Mouse (Mus musculus): ENCODE measurements at regions not wholly inside any gene's neighbourhood (a gene's known extent, or its start where the extent isn't known, plus 50 kb on each side); places are given as distances from the start of the nearest gene placed in this dataset.

DNA sequence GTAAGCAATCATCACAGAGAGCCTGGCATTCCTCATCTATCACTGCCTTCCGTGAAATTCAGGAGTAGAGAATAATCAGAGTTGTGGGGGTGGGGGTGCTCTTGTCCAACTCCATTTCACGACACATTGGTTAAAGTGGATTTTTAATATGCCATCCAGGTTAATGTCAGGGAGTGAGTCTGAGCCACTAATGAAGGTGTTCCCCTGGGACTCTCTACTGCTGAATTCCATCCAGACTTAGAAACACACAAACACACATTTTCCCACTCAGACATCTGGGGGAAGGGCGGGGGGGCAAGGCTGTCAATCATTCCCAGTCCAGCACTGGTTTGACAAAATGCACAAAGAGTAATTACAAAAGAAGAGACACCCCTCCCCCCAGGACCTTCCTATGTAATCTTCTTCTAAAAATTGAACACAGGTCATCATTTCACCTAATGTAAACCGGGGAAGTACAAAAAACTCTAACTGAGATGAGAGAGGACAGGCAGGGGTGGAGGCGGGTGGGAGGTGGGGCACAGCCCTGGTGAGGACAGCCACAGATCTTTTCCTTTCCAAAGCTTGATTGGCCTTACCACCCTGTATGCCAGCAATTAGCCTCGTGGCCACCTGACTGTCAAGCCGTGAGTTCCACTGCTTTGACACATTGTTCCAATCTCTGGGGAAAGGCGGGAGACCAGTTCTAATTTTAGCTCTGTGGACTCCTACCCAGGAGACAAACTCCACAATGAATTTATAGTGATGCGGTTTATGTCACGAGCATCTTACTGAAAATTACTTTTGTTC, 76.5 kb upstream of the Bach2 start:
- 35% methylated on average over 10 of the region's 10 CpGs for WGBS
- Histone ChIP-seq H3K4me3 (replicated peaks; ENCODE audit: low read length) (no peak overlapping the region), H3K9ac (no peak overlapping the region), H3K9me3 (ENCODE audit: control insufficient read depth, low read length) (no peaks in the 10 kb centered on the region), H3K27ac (peak overlapping the region; percentile 35), H3K36me3 (replicated peaks; ENCODE audit: control insufficient read depth, insufficient read depth) (no peaks in the 10 kb centered on the region), H3K4me2 (replicated peaks) (no peak overlapping the region), H3K27me3 (ENCODE audit: control insufficient read depth, insufficient read depth, low read length) (no peaks in the 10 kb centered on the region), H3K4me1 (replicated peaks; ENCODE audit: control insufficient read depth, insufficient read depth, low read length) (peaks cover 13% of the 10 kb centered on the region; the same call in 1 of the 2 replicates)
- ATAC-seq (ENCODE audit: low FRiP score) (peak; percentile 31; the same call in 1 of the 2 replicates), DNase-seq (ENCODE audit: low spot score) (no peak)

DNA sequence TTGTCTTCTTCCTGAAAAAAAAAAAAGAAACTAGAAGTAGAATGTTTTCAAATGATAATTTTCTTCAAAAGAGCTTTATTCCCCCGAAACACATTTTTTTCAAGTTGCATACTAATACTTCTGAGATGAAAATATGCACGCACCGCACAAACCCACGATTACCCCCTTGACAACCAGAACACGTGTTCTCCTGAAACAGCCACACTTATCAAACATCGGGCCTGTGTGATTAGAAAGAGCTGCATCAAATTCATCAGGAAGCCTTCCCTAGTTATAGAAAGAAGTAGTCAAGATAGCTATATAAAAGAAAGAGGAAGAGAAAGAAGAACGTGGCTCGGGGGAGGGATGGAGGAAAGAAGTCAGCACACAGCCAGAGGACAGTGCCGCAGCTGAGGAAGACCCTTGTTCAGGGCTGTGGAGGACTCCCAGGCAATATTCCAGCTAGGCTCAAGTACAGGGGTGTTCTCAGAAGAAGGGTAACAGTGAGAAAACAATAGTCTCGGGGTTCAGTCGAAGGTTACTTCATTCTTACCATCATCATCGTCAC, 75.8 kb upstream of the Bach2 start:
- Histone ChIP-seq H3K4me3 (replicated peaks; ENCODE audit: low read length) (no peak overlapping the region), H3K9ac (no peak overlapping the region), H3K27ac (no peak overlapping the region), H3K36me3 (replicated peaks; ENCODE audit: control insufficient read depth, insufficient read depth) (no peaks in the 10 kb centered on the region), H3K4me1 (replicated peaks; ENCODE audit: control insufficient read depth, insufficient read depth, low read length) (peaks cover 13% of the 10 kb centered on the region; the same call in 1 of the 2 replicates), H3K4me2 (replicated peaks) (no peak overlapping the region), H3K9me3 (ENCODE audit: control insufficient read depth, low read length) (no peaks in the 10 kb centered on the region), H3K27me3 (ENCODE audit: control insufficient read depth, insufficient read depth, low read length) (no peaks in the 10 kb centered on the region)
- ATAC-seq (ENCODE audit: low FRiP score) (no peak), DNase-seq (ENCODE audit: low spot score) (no peak)
- WGBS = 86% methylated on average over 12 of the region's 12 CpGs

DNA sequence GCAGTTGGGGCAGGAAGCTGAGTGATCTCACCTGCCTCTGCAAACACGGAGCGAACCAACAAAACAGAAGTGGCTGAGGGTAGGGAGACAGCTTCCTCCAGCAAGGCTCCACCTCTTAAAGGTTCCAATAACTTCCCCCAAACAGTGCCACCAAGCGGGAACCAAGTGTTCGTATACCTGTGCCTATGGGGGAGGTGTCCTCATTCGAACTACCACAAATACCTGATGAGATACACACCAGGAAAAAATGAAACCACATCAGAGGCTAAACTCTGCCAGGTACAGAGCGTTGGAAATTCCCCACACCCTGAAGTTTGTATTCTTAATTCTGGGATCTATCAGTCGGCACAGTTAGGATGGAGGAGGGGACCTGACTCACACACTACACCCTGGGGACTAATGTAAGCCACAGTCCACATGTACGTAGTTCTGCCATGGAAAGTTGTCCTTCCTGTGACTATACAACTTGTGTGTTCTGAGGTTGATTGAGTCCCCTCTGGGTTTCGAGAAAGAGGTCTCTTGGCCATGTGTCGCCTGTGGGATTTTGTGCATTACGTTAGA, 74.4 kb upstream of the Bach2 start:
- Histone ChIP-seq H3K36me3 (replicated peaks; ENCODE audit: control insufficient read depth, insufficient read depth) (no peaks in the 10 kb centered on the region), H3K4me3 (replicated peaks; ENCODE audit: low read length) (no peak overlapping the region), H3K9me3 (ENCODE audit: control insufficient read depth, low read length) (no peaks in the 10 kb centered on the region), H3K27ac (no peak overlapping the region), H3K4me1 (replicated peaks; ENCODE audit: control insufficient read depth, insufficient read depth, low read length) (peaks cover 13% of the 10 kb centered on the region; the same call in 1 of the 2 replicates), H3K9ac (no peak overlapping the region), H3K27me3 (ENCODE audit: control insufficient read depth, insufficient read depth, low read length) (no peaks in the 10 kb centered on the region), H3K4me2 (replicated peaks) (no peak overlapping the region)
- 94% methylated on average over 11 of the region's 11 CpGs for WGBS
- no peak for DNase-seq (ENCODE audit: low spot score)
- ATAC-seq (ENCODE audit: low FRiP score) = no peak

DNA sequence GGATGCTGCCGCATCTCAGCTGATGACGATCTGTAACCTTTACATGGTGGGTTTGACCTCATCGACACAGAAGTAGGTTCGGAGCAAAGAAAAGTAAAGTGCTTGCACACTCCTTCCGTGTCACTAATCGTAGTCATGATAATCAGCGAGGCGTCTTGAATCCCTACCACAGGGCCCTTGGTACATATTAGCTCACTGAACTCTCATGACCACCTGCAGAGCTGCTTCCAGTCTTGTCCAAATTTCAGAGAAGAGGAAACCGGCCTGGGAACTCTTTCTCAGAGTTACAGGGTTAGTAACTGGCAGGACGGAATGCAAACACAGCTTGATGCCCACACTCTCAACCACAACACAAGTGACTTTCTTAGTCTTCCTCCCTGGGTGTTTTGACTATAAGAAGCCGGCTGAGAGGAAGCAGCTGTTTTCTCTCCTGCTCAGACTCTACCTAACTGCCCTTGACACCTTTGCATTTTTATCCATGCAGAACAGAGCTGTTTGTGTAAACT, 73.8 kb upstream of the Bach2 start:
- 76% methylated on average over 11 of the region's 11 CpGs for WGBS
- ATAC-seq (ENCODE audit: low FRiP score) (no peak), DNase-seq (ENCODE audit: low spot score) (no peak)
- H3K4me2 ChIP-seq (replicated peaks) = no peak overlapping the region
- H3K36me3 ChIP-seq (replicated peaks; ENCODE audit: control insufficient read depth, insufficient read depth) = no peaks in the 10 kb centered on the region
- no peaks in the 10 kb centered on the region for H3K9me3 ChIP-seq (ENCODE audit: control insufficient read depth, low read length)
- no peak overlapping the region for H3K4me3 ChIP-seq (replicated peaks; ENCODE audit: low read length)
- peaks cover 13% of the 10 kb centered on the region; the same call in 1 of the 2 replicates for H3K4me1 ChIP-seq (replicated peaks; ENCODE audit: control insufficient read depth, insufficient read depth, low read length)
- H3K9ac ChIP-seq = no peak overlapping the region
- no peaks in the 10 kb centered on the region for H3K27me3 ChIP-seq (ENCODE audit: control insufficient read depth, insufficient read depth, low read length)
- no peak overlapping the region for H3K27ac ChIP-seq

DNA sequence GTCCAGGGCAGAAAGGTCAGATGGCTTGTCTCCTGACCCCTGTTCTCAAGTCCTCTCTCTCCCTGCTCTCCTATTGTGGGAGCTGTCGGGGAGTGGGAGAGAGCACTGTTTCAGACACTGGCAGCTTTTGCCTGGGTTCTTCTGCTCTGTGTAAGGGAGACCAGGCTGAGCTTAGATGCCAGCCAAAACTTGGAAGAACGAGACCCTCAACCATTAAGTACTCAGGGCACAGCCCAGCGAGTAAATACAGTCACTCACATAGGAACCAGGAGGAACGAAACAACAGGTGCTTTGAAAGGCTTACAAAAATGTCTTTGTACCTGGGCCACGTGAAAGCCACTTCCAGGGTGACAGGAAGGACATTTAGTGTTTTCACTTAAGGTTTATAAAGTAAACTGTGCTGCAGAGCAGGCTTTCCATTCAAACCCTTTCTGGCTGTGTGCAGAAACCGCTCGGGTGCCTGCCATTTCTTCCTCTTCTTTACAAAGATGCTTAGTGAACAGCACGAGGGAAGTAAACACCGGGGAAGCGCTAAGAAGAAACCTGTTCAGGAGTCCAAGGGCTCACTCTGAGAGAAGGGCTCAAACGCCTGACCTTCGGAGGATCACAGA, 72.6 kb upstream of the Bach2 start:
- 59% methylated on average over 12 of the region's 12 CpGs for WGBS
- Histone ChIP-seq H3K4me1 (replicated peaks; ENCODE audit: control insufficient read depth, insufficient read depth, low read length) (peaks cover 13% of the 10 kb centered on the region; the same call in 1 of the 2 replicates), H3K4me2 (replicated peaks) (no peak overlapping the region), H3K27ac (no peak overlapping the region), H3K9me3 (ENCODE audit: control insufficient read depth, low read length) (no peaks in the 10 kb centered on the region), H3K27me3 (ENCODE audit: control insufficient read depth, insufficient read depth, low read length) (no peaks in the 10 kb centered on the region), H3K4me3 (replicated peaks; ENCODE audit: low read length) (no peak overlapping the region), H3K9ac (no peak overlapping the region), H3K36me3 (replicated peaks; ENCODE audit: control insufficient read depth, insufficient read depth) (no peaks in the 10 kb centered on the region)
- ATAC-seq (ENCODE audit: low FRiP score) (no peak), DNase-seq (ENCODE audit: low spot score) (no peak)

DNA sequence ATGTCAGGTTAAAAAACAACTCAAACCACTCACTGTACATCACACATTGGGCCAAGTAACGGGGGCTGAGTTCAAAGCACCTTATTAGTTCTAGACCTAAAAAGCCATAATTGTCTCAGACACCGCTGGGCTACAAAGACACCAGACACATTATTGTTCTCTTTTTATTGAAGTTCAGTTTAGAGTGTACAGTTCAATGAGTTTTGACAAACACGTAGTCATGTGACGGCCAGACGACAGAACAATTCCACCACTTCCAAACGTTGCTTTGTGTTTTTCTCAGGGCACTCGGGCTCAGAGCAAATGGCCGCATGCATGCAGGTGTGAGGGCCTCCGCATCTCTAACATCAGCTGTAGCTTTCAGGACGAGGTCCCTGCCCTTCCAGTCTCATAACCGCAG, 71.5 kb upstream of the Bach2 start:
- H3K9me3 ChIP-seq (ENCODE audit: control insufficient read depth, low read length) = no peaks in the 10 kb centered on the region
- ATAC-seq (ENCODE audit: low FRiP score) (no peak), DNase-seq (ENCODE audit: low spot score) (no peak)

DNA sequence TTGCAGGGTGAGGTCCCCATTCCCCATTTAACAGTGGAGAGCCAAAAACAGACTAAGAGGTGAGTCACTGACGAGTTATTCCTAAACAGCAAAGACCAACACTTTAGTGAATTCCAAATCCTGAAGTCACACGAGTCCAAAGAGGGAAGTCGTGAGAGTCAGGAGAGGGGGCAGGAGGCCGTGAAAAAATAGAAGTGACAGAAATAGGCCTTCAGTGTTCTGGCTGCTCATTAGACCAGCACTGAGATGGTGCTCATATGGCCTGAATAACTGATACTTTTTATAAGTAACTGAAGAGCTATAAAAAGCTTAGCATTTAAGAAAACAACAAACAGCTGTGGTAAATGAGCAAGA, 68.5 kb upstream of the Bach2 start:
- no peaks in the 10 kb centered on the region for H3K36me3 ChIP-seq (replicated peaks; ENCODE audit: control insufficient read depth, insufficient read depth)
- H3K4me1 ChIP-seq (replicated peaks; ENCODE audit: control insufficient read depth, insufficient read depth, low read length) = no peaks in the 10 kb centered on the region
- no peak for ATAC-seq (ENCODE audit: low FRiP score)
- WGBS = 74% methylated on average over 4 of the region's 4 CpGs
- no peak overlapping the region for H3K9ac ChIP-seq
- no peak overlapping the region for H3K4me3 ChIP-seq (replicated peaks; ENCODE audit: low read length)
- H3K9me3 ChIP-seq (ENCODE audit: control insufficient read depth, low read length) = no peaks in the 10 kb centered on the region
- no peaks in the 10 kb centered on the region for H3K27me3 ChIP-seq (ENCODE audit: control insufficient read depth, insufficient read depth, low read length)
- H3K27ac ChIP-seq = no peak overlapping the region
- no peak for DNase-seq (ENCODE audit: low spot score)
- H3K4me2 ChIP-seq (replicated peaks) = no peak overlapping the region

More for the DNA sequence above, 71.5 kb upstream of the Bach2 start:
- H3K36me3 ChIP-seq (replicated peaks; ENCODE audit: control insufficient read depth, insufficient read depth) = no peaks in the 10 kb centered on the region
- H3K27ac ChIP-seq = no peak overlapping the region
- no peak overlapping the region for H3K4me3 ChIP-seq (replicated peaks; ENCODE audit: low read length)
- H3K27me3 ChIP-seq (ENCODE audit: control insufficient read depth, insufficient read depth, low read length) = no peaks in the 10 kb centered on the region
- 47% methylated on average over 11 of the region's 11 CpGs for WGBS
- no peak overlapping the region for H3K4me2 ChIP-seq (replicated peaks)
- H3K9ac ChIP-seq = no peak overlapping the region
- H3K4me1 ChIP-seq (replicated peaks; ENCODE audit: control insufficient read depth, insufficient read depth, low read length) = 0 out of 2 replicates have a peak, but pooled peaks cover 2% of the 10 kb centered on the region

DNA sequence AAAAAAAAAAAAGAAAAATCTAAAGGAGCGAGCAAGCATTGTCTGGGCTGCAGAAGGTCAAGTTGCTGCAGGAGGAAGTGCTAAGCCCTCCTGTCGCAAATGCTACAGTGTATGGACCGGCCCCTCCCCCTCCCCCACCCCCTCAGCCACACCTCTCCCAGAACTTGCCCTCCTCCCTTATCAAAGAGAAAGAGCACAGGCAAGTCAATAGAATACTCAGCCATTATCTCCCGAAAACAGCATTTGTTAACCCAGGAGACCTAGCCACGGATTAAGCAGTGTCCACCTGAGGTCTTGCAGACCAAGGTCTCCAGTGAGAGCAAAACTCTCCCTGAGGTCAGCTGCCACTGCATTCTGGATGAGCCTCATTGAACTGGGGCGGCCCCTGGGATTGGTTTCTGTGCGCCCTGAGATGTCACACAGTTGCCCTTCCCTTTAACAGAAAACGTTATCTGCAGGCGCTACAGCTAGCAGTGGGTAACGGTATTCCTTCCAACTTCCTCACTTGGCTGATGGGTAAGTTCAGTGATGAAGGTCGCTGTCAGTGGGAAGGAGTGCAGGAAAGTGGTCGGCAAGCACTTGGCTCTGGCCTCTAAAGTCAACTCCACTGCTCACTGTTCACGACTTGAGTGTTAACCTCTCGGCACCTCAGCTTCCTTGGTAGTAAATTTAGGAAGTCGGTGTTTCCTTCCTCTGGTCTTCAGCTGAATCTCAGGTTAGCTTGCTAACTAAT, 68.0 kb upstream of the Bach2 start:
- Histone ChIP-seq H3K27ac (no peak overlapping the region), H3K9me3 (ENCODE audit: control insufficient read depth, low read length) (no peaks in the 10 kb centered on the region), H3K27me3 (ENCODE audit: control insufficient read depth, insufficient read depth, low read length) (no peaks in the 10 kb centered on the region), H3K9ac (no peak overlapping the region), H3K4me2 (replicated peaks) (no peak overlapping the region), H3K36me3 (replicated peaks; ENCODE audit: control insufficient read depth, insufficient read depth) (no peaks in the 10 kb centered on the region), H3K4me1 (replicated peaks; ENCODE audit: control insufficient read depth, insufficient read depth, low read length) (no peaks in the 10 kb centered on the region), H3K4me3 (replicated peaks; ENCODE audit: low read length) (no peak overlapping the region)
- no peak for ATAC-seq (ENCODE audit: low FRiP score)
- 66% methylated on average over 15 of the region's 15 CpGs for WGBS
- DNase-seq (ENCODE audit: low spot score) = no peak

DNA sequence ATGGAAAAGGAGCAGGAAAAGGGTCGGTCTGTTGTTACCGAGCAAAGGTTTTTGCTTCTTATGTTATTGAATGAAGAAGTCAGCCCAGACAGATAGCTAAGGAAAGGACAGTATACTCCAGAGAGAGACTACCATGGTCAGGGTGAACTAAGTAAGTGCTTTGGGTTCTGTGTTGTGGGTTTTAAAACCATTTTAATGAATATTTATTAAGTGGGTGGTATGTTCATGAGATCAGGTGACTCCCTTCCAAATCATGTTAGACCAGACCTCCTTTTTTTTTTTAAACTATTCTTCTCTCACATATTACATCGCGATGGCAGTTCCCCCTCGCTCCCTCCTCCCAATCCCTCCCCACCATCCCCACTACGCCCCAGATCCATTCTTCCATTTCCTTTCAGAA, 67.3 kb upstream of the Bach2 start:
- no peak overlapping the region for H3K4me3 ChIP-seq (replicated peaks; ENCODE audit: low read length)
- H3K27me3 ChIP-seq (ENCODE audit: control insufficient read depth, insufficient read depth, low read length) = no peaks in the 10 kb centered on the region
- H3K9me3 ChIP-seq (ENCODE audit: control insufficient read depth, low read length) = no peaks in the 10 kb centered on the region
- no peaks in the 10 kb centered on the region for H3K4me1 ChIP-seq (replicated peaks; ENCODE audit: control insufficient read depth, insufficient read depth, low read length)
- ATAC-seq (ENCODE audit: low FRiP score) (no peak), DNase-seq (ENCODE audit: low spot score) (no peak)
- 95% methylated on average over 6 of the region's 6 CpGs for WGBS
- no peaks in the 10 kb centered on the region for H3K36me3 ChIP-seq (replicated peaks; ENCODE audit: control insufficient read depth, insufficient read depth)
- H3K27ac ChIP-seq = no peak overlapping the region
- H3K9ac ChIP-seq = no peak overlapping the region
- no peak overlapping the region for H3K4me2 ChIP-seq (replicated peaks)
